ENCODE assay signal across 9 mouse cellular contexts in the genomic region with DNA sequence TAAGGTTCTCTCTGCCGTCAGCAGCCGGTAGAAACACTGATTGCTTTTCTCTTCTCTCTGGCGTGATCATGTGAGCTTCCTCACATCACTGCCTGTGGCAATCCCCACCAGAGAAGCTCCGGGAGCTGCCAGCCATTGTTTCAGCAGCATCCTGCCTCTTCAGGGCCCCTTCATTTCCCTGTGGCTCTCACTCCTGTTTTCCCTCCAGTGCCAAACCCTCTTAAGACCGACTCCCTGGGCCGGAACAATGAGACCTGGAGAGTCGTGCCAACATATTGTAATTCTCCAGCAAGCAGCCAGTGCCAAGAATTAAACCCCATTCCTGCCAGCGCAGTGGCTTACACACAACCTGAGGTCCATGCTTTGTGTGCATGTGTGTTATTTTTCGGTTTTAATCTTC.
DNase-seq lines count a peak whose midpoint lies in the region; ATAC-seq lines count a peak whose summit lies in the region.
"Had no signal": no experiment of that assay in that cellular context is flagged by ENCODE, and none has a peak within 500 bp of the region (broad histone marks: within the 10 kb centered on the region; RNA-seq: fewer than 3 reads in every experiment).

No protein-coding gene starts in this region.

- peak overlapping the region; percentile 41 for H3K4me2 ChIP-seq in forebrain, embryonic 13.5 days
- H3K4me2 ChIP-seq in lung, embryonic 16.5 days (ENCODE audit: low read depth, low read length), result 0 out of 2 replicates have a peak overlapping the region, but pooled peaks have one; percentile 11
- H3K4me2 ChIP-seq: liver, embryonic 13.5 days had no signal

- H3K9me3 ChIP-seq in forebrain, embryonic 13.5 days (replicated peaks), result no peaks in the 10 kb centered on the region
- no peaks in the 10 kb centered on the region for H3K9me3 ChIP-seq in lung, embryonic 16.5 days (ENCODE audit: control insufficient read depth, low read length)
- H3K9me3 ChIP-seq: liver, embryonic 13.5 days had no signal

- ATAC-seq in frontal cortex, adult (ENCODE audit: low TSS enrichment), result peak; percentile 56
- ATAC-seq in forebrain, embryonic 13.5 days, result peak; percentile 70
- ATAC-seq in lung, embryonic 16.5 days (ENCODE audit: low read depth), result peak; percentile 73

- no peak for DNase-seq in frontal cortex, adult 2 months (ENCODE audit: extremely low spot score in 1 of 2, low spot score in 1 of 2)
- peak; percentile 68 for DNase-seq in Muller cell, postnatal 12 days (ENCODE audit: inconsistent ontology term)
- DNase-seq in T-cell, adult 2 months (ENCODE audit: low spot score), result no peak
- no peak for DNase-seq in embryo, embryonic 11 days
- DNase-seq in kidney, postnatal 36 days, result no peak
- DNase-seq: liver, embryonic 13.5 days had no signal

- 9% methylated on average over 9 of the region's 9 CpGs for whole genome bisulfite sequencing in forebrain, embryonic 13.5 days
- 50% methylated on average over 9 of the region's 9 CpGs for WGBS in lung, embryonic 16.5 days

- H3K27ac ChIP-seq in forebrain, embryonic 13.5 days, result peak overlapping the region; percentile 74
- H3K27ac ChIP-seq in lung, embryonic 16.5 days (ENCODE audit: low read length), result peak overlapping the region; percentile 0; the same call in 1 of the 2 replicates
- H3K27ac ChIP-seq: liver, embryonic 13.5 days had no signal

- peaks cover 64% of the 10 kb centered on the region for H3K4me1 ChIP-seq in forebrain, embryonic 13.5 days
- peaks cover 22% of the 10 kb centered on the region for H3K4me1 ChIP-seq in lung, embryonic 16.5 days (replicated peaks; ENCODE audit: control insufficient read depth, insufficient read depth, low read length)
- H3K4me1 ChIP-seq: liver, embryonic 13.5 days had no signal

- H3K36me3 ChIP-seq in forebrain, embryonic 13.5 days (ENCODE audit: poor library complexity, severe bottlenecking), result no peaks in the 10 kb centered on the region
- H3K36me3 ChIP-seq in lung, embryonic 16.5 days (ENCODE audit: control insufficient read depth, insufficient read depth, low read length), result no peaks in the 10 kb centered on the region
- H3K36me3 ChIP-seq: liver, embryonic 13.5 days had no signal

- H3K27me3 ChIP-seq in forebrain, embryonic 13.5 days, result no peaks in the 10 kb centered on the region
- H3K27me3 ChIP-seq in lung, embryonic 16.5 days (ENCODE audit: control insufficient read depth, insufficient read depth, low read depth, low read length), result no peaks in the 10 kb centered on the region
- H3K27me3 ChIP-seq: liver, embryonic 13.5 days had no signal

- H3K9ac ChIP-seq in forebrain, embryonic 13.5 days, result no peak overlapping the region
- H3K9ac ChIP-seq in lung, embryonic 16.5 days (ENCODE audit: low read length), result no peak overlapping the region
- H3K9ac ChIP-seq: liver, embryonic 13.5 days had no signal

- H3K4me3 ChIP-seq in forebrain, embryonic 13.5 days, result no peak overlapping the region
- no peak overlapping the region for H3K4me3 ChIP-seq in lung, embryonic 16.5 days (ENCODE audit: low read length)
- H3K4me3 ChIP-seq: liver, embryonic 13.5 days had no signal
